ENCODE assay signal across 24 mouse cellular contexts in the genomic region with DNA sequence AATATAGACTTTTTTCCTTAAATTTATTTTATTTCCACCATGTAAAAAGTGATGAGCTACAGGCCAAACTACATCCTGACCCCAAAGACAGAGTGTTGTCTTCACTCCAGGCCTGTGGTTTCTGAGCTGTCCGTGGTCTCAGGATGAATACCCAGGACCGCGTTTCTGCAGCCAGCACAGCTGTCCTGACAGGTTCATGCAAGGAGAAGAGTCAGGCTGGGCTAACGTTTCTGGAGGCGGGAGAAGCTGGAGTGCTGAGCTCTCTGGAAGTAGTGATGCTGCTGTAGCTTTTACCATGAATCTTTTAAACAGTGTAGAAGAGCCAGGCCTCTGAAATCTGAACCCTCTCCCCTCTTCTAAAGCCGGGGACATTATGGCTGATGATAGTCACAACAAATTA.
DNase-seq lines count a peak whose midpoint lies in the region; ATAC-seq and TF ChIP-seq lines count a peak whose summit lies in the region.
"Had no signal": no experiment of that assay in that cellular context is flagged by ENCODE, and none has a peak within 500 bp of the region (broad histone marks: within the 10 kb centered on the region; RNA-seq: fewer than 3 reads in every experiment).

No protein-coding gene starts in this region.

- no peaks in the 10 kb centered on the region for H3K36me3 ChIP-seq in midbrain, embryonic 11.5 days (ENCODE audit: control insufficient read depth, insufficient read depth, low read length)
- H3K36me3 ChIP-seq in midbrain, postnatal 0 days (ENCODE audit: insufficient read depth, low read length) = no peaks in the 10 kb centered on the region
- H3K36me3 ChIP-seq: forebrain, embryonic 10.5 days; heart, embryonic 15.5 days; hindbrain, embryonic 10.5 days; hindbrain, embryonic 13.5 days; intestine, embryonic 15.5 days had no signal

- no peak overlapping the region for H3K4me3 ChIP-seq in midbrain, embryonic 11.5 days (ENCODE audit: low read depth, low read length)
- H3K4me3 ChIP-seq in midbrain, postnatal 0 days (ENCODE audit: low read depth, low read length) = no peak overlapping the region
- H3K4me3 ChIP-seq in gastrocnemius, adult 2 months = no peak overlapping the region
- H3K4me3 ChIP-seq: forebrain, embryonic 10.5 days; forebrain, embryonic 13.5 days; heart, embryonic 15.5 days; hindbrain, embryonic 10.5 days; hindbrain, embryonic 13.5 days; intestine, embryonic 15.5 days had no signal

- H3K4me2 ChIP-seq in midbrain, embryonic 11.5 days = no peak overlapping the region
- H3K4me2 ChIP-seq in midbrain, postnatal 0 days (ENCODE audit: low read depth, low read length, poor library complexity, severe bottlenecking) = no peak overlapping the region
- H3K4me2 ChIP-seq: forebrain, embryonic 13.5 days; heart, embryonic 11.5 days; heart, embryonic 15.5 days; hindbrain, embryonic 13.5 days; intestine, embryonic 15.5 days had no signal

- 84% methylated on average over 6 of the region's 6 CpGs for WGBS in midbrain, embryonic 11.5 days
- WGBS in midbrain, postnatal 0 days = 85% methylated on average over 6 of the region's 6 CpGs

- H3K27me3 ChIP-seq in midbrain, embryonic 11.5 days (ENCODE audit: control insufficient read depth, insufficient read depth, low read length) = no peaks in the 10 kb centered on the region
- H3K27me3 ChIP-seq in midbrain, postnatal 0 days (ENCODE audit: insufficient read depth, low read length) = no peaks in the 10 kb centered on the region
- H3K27me3 ChIP-seq: forebrain, embryonic 13.5 days; heart, embryonic 15.5 days; hindbrain, embryonic 13.5 days; intestine, embryonic 15.5 days had no signal

- no peak for ATAC-seq in midbrain, embryonic 11.5 days (ENCODE audit: low FRiP score)
- no peak for ATAC-seq in midbrain, postnatal 0 days (ENCODE audit: low FRiP score)
- ATAC-seq in CD4-positive, CD25-positive, alpha-beta regulatory T cell, adult 4 months = no peak
- ATAC-seq: forebrain, embryonic 13.5 days; forebrain, embryonic 16.5 days; hindbrain, embryonic 16.5 days; intestine, embryonic 15.5 days had no signal

- no peak overlapping the region for H3K27ac ChIP-seq in midbrain, embryonic 11.5 days (ENCODE audit: low read depth, low read length)
- no peak overlapping the region for H3K27ac ChIP-seq in midbrain, postnatal 0 days (ENCODE audit: low read depth, low read length)
- H3K27ac ChIP-seq in gastrocnemius, adult 2 months = peak overlapping the region; percentile 58
- H3K27ac ChIP-seq: forebrain, embryonic 10.5 days; forebrain, embryonic 13.5 days; heart, embryonic 15.5 days; hindbrain, embryonic 10.5 days; hindbrain, embryonic 13.5 days; intestine, embryonic 15.5 days had no signal

- DNase-seq in midbrain, embryonic 11.5 days (ENCODE audit: low spot score, missing footprints) = peak; percentile 64
- DNase-seq in midbrain, postnatal 0 days (ENCODE audit: low spot score) = no peak
- DNase-seq in gastrocnemius, adult 2 months = peak; percentile 52
- DNase-seq in gastrocnemius, postnatal 14 days = peak; percentile 52
- DNase-seq in skeletal muscle tissue, adult 2 months (ENCODE audit: low read depth, low spot score) = peak; percentile 46
- DNase-seq in adipocyte (ENCODE audit: low spot score) = no peak
- DNase-seq: adrenal gland, adult 8-10 months; adrenal gland, postnatal 25 days; B cell, adult 2 months; cerebellum, adult 18-20 months; cerebellum, adult 9-10 months; cerebellum, postnatal 14 days; heart, postnatal 10 days; heart, postnatal 36 days had no signal

- no peak for TF ChIP-seq CTCF in midbrain, postnatal 0 days (IDR thresholded peaks at IDR 0.05)
- TF ChIP-seq CTCF in gastrocnemius, adult 2 months (IDR thresholded peaks at IDR 0.05) = no peak

- H3K9me3 ChIP-seq in midbrain, embryonic 11.5 days (ENCODE audit: control insufficient read depth, low read length) = no peaks in the 10 kb centered on the region
- no peaks in the 10 kb centered on the region for H3K9me3 ChIP-seq in midbrain, postnatal 0 days (ENCODE audit: low read length)
- H3K9me3 ChIP-seq: forebrain, embryonic 10.5 days; forebrain, embryonic 13.5 days; heart, embryonic 15.5 days; hindbrain, embryonic 10.5 days; hindbrain, embryonic 13.5 days; intestine, embryonic 15.5 days had no signal

- no peaks in the 10 kb centered on the region for H3K4me1 ChIP-seq in midbrain, embryonic 11.5 days (ENCODE audit: control insufficient read depth, insufficient read depth, low read length)
- no peaks in the 10 kb centered on the region for H3K4me1 ChIP-seq in midbrain, postnatal 0 days (ENCODE audit: insufficient read depth, low read length)
- H3K4me1 ChIP-seq: forebrain, embryonic 10.5 days; forebrain, embryonic 13.5 days; heart, embryonic 15.5 days; hindbrain, embryonic 10.5 days; hindbrain, embryonic 13.5 days; intestine, embryonic 15.5 days had no signal

- H3K9ac ChIP-seq in midbrain, embryonic 11.5 days (ENCODE audit: low read length) = no peak overlapping the region
- H3K9ac ChIP-seq in midbrain, postnatal 0 days (replicated peaks; ENCODE audit: low read length, poor library complexity, severe bottlenecking) = no peak overlapping the region
- H3K9ac ChIP-seq: forebrain, embryonic 13.5 days; heart, embryonic 15.5 days; hindbrain, embryonic 13.5 days; intestine, embryonic 15.5 days had no signal

- intact Hi-C loops in gastrocnemius, adult 2 months (cut with DNase I) = no loop called here
- intact Hi-C loops in gastrocnemius, postnatal 14 days (cut with DNase I; ENCODE audit: low total_unique reads) = no loop called here

Comparison
In these comparisons a context has a peak if more than half of its experiments do, and no peak if none do; other contexts are left out.
1. DNase-seq: peak in midbrain, embryonic 11.5 days (single experiment), gastrocnemius, adult 2 months (single experiment), gastrocnemius, postnatal 14 days (single experiment) and skeletal muscle tissue, adult 2 months (single experiment); none in midbrain, postnatal 0 days (single experiment) and adipocyte (single experiment).